Mouse (Mus musculus) layer of hippocampus, postnatal 25 days (tissue): ENCODE results near the gene Tdrd9. TPM values are rescaled to one million over a fixed set of nuclear protein-coding genes. Genes with fewer than 3 reads are reported as not detected.
"Not testable (repeated sequence)": the region's sequence is repeated elsewhere in the genome, so short reads cannot be mapped to it uniquely, and the experiment has no call there.

Source experiments
- DNase-seq, 2 experiments: peaks; one replicate each; pipeline ENCODE4 v3.0.0; 2022; ENCODE audit warnings: mixed read lengths in 2 of 2, low spot score in 1 of 2; ENCODE audit errors: extremely low spot score in 1 of 2
- total RNA-seq, 2 experiments: library from RNA; stranded (reverse); gene quantifications; 2 replicates each; pipeline ENCODE4 v1.2.3; 2021

Gene Tdrd9
- under 1 TPM; 0.09 to 0.22 TPM for total RNA-seq

DNA sequence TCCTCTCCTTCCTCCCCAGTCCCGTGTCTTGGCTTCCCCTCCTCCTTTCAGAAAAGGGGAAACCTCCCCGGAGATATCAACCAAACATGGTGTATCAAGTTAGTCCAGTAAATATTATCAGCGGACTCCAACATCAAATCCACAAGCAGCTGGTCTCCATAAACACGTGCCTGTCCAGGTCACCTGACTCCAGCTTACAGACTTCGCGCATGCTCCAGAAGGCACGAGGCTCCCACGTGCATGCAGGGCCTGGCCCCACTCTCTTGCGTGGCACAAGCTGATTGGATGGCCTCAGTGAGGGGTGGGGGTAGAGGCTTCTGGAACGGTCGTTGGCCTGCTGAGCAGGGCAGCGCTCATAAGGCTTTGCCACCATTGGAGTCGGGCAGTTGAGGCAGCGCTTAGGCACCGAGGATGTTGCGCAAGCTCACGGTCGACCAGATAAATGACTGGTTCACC is at the start of gene Tdrd9:
Gene Tdrd9, plus strand, starts transcription at position 329 of the 456 bp plus-strand sequence.
- no peak for DNase-seq

DNA sequence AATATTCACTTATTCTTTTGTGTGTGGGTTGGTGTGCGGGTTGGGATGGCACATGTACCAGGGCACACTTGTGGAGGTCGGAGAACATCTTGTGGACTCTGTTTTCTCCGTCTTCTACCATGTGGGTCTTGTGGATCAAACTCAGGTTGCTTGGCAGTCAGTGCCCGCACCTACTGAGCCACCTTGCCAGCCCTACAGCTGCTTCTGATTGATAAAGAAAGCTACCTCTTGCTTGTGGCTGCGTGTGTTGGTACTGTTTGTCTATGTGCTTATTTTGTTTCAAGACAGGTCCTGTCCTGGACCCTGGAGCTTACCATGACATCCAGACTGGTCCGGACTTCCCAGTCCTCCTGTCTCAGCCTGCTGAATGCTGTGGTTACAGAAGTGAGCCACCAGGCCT is 48.2 kb upstream of the Tdrd9 start:
- DNase-seq: no peak

DNA sequence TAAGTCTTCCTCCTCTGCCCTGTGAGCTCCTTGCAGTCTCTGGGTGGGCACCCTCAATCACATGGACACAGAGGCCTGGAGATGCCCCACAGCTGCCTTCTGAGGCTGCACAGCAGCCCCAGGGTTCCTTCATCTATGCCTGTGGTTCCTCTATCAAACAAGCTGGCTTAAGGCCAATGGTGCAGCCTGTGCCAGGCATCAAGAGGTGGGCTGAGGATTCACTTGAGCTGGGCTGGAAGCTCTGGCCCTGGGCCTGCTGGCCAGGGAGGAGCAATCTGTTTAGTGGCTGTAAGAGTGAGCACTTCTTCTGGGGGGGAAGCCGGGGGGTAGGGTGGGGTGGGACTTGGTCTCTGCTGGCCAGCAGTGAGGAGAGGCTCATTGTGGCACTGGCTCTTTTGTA is 44.0 kb upstream of the Tdrd9 start:
- DNase-seq: no peak

DNA sequence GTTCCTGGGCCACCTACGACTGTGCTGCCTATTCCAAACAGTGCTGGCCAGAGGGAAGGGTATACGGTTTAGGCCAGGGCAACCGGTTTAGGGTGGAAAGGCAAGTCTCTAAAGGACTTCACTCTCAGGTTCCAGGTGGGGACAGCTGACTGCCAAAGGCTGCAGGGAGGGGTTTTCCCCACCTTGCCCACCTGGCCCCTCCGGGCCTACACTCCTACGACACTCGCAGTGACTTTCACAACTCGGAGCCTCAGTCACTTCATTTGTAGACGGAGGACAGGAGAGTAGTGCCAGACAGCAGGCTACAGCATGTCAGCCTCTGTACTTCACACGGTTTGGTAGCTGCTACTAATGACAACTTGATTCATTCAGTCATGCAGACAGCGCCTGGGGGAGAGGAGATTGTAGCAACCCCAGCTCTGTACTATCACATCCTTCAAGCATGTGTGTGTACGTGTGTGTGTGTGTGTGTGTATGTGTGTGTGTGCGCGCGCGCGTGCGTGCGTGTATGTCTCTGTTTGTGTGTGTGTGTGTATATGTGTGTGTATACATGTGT is 42.9 kb upstream of the Tdrd9 start:
- no peak for DNase-seq

DNA sequence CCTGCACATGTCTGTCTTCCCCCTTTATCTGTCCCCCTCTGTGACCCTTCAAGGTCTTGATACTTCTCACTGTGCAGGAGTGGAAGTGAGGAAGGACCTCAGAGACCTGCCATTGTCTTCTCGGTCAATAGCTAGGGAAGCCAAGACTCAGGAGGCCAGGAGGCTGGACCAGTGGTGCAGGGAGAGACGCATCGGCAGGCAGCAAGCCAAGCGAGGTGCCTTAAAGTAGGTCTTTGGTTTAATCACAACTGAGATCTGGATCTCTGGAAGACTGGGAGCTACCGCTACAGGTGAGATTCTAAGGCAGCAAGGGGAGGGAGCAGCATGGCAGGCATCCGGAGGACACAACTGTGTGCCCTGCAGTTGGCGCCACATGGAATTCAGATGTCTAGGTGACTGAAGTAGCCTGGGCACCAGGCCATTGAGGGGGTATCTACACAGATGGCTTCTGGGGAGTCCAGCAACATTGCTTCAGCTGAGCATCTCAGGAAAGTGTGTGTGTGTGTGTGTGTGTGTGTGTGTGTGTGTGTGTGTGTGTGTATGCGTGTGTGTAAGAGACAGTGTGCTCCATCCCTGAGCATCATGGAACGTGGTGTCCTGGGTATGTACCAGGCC is 39.8 kb upstream of the Tdrd9 start:
- no peak for DNase-seq

DNA sequence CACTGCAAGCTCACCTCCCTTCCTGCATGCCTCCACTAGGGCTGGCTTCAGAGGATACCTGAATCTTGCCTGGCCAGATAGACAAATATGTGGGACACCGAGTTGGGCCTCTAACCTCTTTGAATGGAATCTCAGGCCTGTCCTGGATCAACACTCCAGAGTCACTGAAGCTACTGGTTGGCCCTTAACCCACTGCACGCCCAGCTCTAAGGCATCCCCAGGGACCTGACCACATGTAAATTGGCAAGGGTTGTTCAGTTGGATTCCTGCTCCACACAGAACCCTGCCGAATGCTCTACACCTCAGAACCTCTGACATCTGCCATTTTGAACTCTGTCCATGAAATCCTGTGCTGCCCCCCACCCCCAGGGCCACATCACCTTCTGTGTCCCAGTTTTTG is 38.8 kb upstream of the Tdrd9 start:
- no peak for DNase-seq

DNA sequence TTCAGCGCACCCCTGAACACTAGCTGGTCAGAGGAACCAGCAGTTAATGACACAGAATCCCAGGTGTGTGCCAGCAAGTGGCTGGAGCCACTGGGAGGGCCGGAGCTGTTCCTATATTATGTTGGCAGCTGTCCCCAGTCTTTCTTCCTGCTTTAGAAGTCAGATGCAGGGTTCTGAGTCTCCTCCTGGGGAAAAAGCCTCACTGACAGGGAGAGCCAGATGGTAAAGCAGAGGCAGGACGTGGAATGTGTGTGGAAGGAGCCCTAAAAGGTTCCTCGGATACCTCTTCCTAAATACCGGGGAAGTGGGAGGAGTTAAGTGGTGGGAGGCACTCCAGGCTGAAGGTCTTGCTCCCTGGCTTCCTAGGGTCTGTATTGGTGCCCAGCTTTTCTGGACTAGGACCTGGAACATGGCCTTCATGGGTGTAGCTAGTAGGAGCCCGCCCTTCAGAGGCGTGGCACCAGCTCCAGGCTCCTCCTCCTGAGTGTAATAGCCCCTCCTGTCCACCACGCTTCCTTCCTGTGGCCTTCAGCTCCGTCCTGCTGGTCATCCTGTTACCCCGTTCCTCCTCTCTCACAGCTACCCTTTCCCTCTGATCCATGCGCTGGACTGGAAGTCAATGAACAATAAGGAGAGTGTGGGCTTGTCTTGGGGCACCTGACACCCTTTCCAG is 38.2 kb upstream of the Tdrd9 start:
- DNase-seq: no peak

DNA sequence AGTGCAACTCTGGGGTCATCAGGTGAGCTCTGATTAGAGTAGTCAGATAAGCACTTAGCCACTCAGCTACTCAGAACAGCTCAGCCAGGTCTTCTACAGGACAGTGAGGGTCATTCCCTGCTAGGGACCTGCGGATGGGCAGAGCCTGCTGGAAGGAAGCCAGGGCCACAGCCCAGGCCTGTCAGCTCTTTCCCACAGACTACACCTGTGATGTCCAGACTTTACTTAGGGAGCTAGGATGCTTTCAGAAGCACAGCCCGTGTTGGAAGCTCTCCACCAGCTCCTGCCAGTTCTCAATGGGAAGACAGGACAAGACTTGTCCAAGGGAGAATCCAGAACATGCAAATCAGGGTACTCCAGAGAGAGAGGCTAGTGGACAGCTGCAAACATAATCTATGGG is 37.4 kb upstream of the Tdrd9 start:
- DNase-seq: no peak

DNA sequence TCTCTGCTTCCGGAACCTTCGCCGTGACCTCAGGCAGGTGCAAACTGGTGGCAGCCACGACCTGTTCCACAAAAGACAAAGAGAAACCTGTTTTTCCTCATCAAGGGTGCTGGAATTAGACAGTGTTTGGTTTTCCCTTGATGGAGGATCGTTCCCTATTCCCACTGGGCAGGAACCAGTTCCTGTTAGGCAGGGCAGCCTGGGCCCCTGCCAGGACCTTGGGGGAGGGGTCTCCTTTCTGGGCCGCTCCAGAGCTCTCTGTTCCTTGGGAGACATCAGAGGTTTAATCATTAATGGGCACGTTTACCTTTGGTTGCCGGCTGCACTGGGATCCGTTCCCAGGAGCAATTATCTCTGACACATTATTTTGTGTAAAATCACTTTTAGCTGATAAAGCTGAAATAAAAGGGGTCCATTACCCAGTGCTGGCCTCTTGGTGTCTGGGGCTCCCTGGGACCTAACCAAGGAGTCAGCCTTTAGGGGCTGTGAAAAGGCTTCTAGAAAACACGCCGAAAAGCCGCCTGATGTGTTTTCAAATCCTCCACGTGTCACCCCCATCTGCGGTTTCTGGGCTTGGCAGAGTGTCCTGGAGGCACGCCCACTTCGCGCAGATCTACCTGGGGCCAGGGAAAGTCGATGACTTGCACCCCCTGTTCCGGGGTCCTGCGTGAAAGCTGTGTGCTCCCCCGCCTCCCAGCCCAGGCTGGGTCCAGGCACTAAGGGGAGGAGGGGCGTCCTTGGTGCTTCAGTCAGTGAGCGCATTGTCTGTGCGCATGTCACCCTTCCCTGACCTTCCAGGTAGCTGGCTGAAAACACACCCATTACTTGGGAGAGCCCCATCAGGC is 34.4 kb upstream of the Tdrd9 start:
- DNase-seq: no peak

DNA sequence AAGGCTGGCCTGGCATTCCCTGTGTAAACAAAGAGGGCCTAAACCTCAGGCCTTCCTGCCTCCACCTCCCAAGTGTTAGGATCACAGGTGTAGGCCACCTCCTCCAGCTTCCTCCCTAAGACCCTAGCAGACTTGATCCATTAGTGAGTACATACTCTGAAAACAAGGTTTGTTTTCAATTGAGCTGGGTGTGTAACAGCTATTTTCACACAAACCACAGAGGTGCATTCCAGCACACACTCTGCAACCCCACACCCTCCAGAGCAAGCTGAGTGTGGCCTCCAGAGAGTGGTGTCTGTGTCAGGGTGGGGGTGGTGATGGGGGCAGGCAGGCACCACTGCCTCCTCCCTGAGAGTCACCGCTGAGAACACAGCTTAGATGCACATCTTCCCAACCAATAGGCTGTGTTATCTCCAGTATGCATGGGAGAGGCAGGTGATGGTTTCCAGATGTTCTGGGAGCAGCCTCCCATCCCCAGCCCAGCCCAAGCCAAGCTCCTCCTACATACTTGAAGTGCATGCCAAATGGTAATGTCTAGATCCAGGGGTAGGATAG is 32.7 kb upstream of the Tdrd9 start:
- no peak for DNase-seq

DNA sequence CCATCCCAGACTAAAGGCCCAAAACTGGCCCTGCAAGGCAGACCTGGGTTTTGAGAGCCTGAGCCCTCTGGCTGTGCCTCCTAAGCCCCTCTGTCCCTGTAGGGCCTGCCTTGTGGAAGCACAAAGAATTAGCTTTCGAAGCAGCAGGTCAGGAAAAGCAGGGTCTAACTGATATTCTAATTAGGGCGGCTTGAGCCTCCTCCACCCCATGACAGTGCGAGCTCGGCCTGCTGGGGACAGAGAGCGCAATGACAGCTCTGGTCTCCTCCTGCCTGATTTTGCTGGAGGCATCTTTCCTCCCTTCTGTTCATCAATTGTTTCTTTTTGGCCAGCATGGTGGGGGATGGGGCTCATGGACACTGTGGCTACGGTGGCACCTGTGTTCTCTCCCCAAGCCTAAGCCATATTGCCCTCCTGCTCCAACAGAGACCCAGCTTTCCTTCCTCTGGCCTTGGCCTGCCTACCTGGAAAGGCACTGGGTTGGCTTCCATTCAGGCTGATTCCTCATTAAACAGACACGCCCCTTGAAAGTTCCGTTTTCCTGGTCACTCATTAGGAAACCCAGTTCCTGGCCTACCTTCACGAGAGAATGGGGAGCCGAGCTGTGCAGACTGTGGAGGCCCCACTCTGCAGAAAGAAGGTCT is 27.8 kb upstream of the Tdrd9 start:
- DNase-seq: no peak

DNA sequence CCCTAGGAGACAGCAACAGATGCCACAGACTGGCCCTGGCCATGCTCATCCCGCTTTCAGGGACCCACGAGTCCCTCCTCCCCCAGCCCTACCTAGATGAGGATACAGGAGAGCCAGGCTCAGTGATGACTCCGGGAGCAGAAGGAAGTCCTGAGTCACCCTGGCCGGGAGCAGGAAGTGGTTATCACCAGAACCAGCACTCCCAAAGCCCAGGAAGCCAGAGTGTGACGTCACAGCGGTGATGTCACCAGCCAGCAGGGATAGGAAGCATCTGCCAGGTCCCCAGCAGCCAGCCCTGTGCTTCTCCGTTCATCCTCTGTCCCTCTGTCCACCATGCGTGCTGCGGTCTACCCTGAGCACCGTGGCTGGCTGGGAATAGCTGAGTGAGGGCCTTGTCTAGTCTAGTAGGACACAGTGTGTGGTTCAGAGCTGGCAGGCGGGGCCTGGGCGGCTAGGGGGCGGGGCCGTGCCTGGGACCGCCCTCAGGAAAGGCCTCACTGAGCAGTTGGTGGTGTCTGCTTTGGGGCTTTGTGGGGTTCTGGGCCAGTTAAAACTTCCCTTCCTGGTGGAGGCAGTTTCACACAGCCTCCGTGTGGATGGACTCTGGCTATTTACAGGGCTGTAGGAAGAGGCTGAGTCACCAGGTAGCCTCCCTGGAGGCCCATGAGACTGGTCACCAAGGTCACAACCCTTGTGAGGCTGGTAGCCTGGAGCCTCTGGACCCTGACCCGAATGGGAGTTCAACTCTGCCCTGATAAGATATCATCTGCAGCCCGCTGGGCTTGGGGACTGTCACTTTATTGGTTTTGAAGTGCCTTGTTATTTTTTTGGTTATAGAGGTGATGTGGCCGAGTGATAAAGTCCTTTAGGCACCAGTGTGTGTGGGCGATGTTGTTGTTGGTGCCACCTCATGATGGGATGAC is 27.0 kb upstream of the Tdrd9 start:
- not testable (repeated sequence) for DNase-seq

DNA sequence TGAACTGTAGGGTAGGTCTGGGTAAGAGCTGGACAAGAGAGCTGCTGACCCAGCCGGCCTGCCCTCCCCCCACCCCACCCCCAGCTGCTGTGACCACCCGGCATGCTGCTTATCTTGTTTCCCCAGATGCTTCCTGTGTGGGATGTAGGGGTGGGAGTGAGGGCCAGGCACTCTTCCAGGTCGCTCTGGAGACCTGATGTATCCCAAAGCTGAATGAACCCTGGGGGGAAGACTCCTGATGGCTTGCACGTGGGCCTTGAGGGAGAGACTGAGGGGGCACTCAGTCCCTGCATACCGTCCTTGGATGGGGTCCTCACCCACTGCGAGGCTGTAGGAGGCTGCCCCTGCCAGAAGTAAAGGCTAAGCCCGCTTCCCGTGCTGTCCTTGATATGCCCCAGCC is 26.2 kb upstream of the Tdrd9 start:
- DNase-seq: no peak

DNA sequence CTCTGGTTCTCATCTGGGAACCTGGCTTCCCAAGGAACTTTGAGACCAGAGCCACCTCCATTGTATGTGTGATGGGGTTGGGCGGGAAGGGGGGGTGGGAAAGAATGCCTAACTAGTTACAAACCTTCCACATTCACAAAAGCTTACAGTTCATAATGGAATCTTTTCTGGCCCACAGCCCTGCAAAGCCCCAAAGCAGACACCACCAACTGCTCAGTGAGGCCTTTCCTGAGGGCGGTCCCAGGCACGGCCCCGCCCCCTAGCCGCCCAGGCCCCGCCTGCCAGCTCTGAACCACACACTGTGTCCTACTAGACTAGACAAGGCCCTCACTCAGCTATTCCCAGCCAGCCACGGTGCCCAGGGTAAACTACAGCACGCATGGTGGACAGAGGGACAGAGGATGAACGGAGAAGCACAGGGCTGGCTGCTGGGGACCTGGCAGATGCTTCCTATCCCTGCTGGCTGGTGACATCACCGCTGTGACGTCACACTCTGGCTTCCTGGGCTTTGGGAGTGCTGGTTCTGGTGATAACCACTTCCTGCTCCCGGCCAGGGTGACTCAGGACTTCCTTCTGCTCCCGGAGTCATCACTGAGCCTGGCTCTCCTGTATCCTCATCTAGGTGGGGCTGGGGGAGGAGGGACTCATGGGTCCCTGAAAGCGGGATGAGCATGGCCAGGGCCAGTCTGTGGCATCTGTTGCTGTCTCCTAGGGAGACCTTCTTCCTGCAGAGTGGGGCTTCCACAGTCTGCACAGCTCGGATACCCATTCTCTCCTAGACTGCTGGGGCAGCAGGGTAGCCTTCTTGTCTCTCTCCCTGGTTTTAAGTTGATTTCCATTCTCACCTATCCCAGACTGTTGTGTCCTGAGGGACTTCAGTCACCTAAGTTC is 25.3 kb upstream of the Tdrd9 start:
- not testable (repeated sequence) for DNase-seq

DNA sequence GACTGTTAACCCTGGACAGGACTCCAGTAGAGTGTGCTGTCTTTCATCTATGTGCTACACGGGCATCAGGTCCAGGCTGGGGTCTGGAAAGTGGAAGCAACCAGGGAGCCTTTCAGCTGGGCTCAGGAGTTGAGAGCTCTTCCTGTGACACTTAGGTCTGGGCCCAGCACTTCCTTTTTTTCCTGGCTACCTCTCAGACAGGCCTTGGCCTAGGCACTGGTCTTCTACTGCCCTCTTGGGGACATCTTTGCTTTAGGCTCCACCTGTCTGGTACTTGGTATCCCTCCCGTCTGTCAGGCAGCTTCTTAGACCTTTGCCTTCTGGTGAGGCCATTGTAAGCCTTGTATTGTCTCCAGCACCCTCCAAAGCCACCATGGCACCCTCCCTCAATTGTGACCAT is 24.6 kb upstream of the Tdrd9 start:
- DNase-seq: no peak

DNA sequence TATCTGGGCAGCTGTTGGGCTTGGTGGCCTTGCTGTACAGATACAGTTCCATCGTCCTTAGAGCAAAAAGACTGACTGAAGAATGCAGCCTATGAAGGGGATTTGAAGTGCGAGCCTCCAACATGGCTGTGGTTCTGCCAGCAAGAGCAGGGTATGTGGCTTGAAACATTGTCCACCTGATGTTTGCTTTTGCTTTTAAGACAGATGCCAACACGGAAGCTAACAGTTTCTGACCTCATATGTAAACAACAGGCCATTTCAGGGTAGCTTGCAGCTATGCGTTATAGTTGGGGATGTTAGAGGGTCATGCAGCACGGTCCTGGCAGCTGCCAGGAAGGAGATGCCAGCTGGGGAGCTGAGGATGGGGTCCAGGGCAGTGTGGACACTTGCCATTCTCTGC is 20.9 kb upstream of the Tdrd9 start:
- DNase-seq: peak in 1 of 2 experiments; percentile 6

DNA sequence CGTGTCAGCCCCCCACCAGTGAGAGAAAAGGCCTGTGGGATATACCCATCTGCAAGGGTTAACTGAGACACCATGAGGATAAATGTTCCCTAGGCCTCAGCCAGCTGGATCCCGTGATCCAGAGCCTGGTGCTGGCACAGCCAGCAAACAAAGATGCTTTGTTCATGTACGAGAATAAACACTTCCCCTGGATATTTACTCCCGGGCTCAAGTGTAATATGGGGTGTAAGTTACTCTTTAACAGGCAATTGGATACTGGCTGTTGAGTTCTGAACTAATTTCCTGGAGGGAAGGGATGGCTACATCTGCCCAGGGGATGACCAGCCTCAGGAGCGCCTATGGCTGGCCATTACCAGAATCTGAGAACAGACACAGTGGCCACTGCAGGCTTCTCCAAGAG is 19.7 kb upstream of the Tdrd9 start:
- no peak for DNase-seq

DNA sequence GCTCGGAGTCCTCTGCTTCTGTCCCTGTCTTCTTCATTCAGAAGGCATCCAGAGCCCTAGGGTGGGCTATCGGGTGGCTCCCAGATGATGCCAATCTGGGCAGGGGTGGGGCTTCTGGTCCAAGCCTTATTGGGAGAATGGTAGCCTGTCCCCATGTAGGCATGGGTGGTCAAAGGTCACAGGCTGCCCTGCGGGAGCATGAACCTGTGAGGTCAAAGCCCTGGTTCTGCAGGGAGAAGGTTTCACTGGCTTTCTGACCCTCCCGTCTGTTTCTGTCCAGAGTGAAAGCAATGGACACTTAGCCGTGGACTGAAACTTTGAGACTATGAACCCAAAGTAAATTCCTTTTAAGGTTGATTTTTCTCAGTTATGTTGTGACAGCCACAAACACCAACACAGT is 15.2 kb upstream of the Tdrd9 start:
- DNase-seq: no peak
